Mouse (Mus musculus) G1E (cell line): ENCODE measurements around the gene Macrod2.

Experiments used
- GATA1 ChIP-seq: IDR thresholded peaks from 2 replicates; pipeline ENCODE4 v1.6.1; 2012; ENCODE audit warnings: borderline replicate concordance, low read length, inconsistent platforms, mixed read lengths
- GATA2 ChIP-seq: IDR thresholded peaks from 2 replicates; pipeline ENCODE4 v1.6.1; 2012; ENCODE audit warnings: low read depth, low read length, inconsistent platforms, borderline replicate concordance

GRCm38 (mm10) chr2:142344021-142344420, 1948.9 kb downstream of the Macrod2 start:
- TF ChIP-seq GATA2 (no peak), GATA1 (no peak)
